Mouse (Mus musculus): ENCODE measurements around the gene N4bp2l2.

Gene N4bp2l2

DNA sequence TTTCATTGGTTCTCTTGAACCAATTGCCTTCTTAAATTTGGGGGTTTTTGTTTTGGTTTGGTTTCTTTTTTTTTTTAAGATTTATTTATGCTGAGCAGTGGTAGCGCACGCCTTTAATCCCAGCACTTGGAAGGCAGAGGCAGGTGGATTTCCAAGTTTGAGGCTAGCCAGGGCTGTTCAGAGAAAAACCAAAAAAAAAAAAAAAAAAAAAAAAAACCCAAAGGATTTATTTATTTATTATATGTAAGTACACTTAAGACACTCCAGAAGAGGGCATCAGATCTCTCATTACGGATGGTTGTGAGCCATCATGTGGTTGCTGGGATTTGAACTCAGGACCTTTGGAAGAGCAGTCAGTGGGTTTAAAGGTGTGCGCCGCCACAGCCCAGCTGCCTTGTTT, 105.1 kb downstream of the N4bp2l2 start:
- no peak for DNase-seq

DNA sequence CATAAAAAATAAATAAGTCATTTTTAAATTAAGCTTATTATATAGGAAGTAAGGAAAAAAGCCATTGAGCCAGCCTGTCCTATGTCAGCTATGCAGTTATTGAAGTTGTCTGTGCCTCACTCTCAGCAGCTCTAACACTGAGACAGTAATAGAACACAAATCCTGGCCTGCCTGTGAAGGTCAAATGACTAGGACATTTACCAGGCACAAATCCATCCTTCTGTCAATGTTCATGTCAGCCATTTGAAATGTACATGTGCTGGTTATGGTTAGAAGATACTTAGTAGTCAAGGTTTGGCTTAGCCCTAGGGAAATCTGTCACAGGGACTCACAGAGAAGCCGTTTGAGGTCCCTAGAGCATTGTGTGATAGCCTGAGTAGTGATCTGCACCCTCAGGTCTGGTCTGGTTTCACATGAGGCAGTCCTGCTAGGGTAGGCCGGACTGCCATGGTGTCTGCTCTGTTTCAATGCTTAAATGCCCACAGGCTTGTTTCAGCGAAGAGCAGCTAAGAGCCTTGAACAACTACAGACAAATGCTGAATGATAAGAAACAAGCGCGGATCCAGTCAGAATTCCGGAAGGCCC, 106.4 kb downstream of the N4bp2l2 start:
- DNase-seq: no peak
